Mouse (Mus musculus) heart, embryonic 11.5 days (tissue): ENCODE measurements around the gene Nat8f7. TPM values are rescaled to one million over a fixed set of nuclear protein-coding genes. Genes with fewer than 3 reads are reported as not detected.
"Not testable (repeated sequence)": the region's sequence is repeated elsewhere in the genome, so short reads cannot be mapped to it uniquely, and the experiment has no call there.

Experiments
- ATAC-seq: fragments of 200-750 bp; cut with Nextera tagmentation; replicated peaks from 2 replicates; pipeline ENCODE4 v1.8.0; 2017; ENCODE audit warnings: moderate library complexity; ENCODE audit not compliant: insufficient number of reproducible peaks, low FRiP score, low TSS enrichment
- H3K27ac ChIP-seq: fragments of 300-500 bp; sonication (generic); 2 replicates; pipeline ENCODE4 v1.5.1; 2014; ENCODE audit warnings: mild to moderate bottlenecking, low read depth, low read length
- H3K27me3 ChIP-seq: fragments of 300-500 bp; sonication (generic); 2 replicates; pipeline ENCODE4 v1.6.1; 2014; ENCODE audit warnings: mild to moderate bottlenecking, low read length, mixed read lengths; ENCODE audit not compliant: control insufficient read depth, insufficient read depth
- H3K36me3 ChIP-seq: fragments of 300-500 bp; sonication (generic); 2 replicates; pipeline ENCODE4 v1.6.1; 2014; ENCODE audit warnings: mild to moderate bottlenecking, low read length, moderate library complexity, mixed read lengths; ENCODE audit not compliant: control insufficient read depth, insufficient read depth
- H3K4me1 ChIP-seq: fragments of 300-500 bp; sonication (generic); 2 replicates; pipeline ENCODE4 v1.6.1; 2014; ENCODE audit warnings: low read length; ENCODE audit not compliant: control insufficient read depth, insufficient read depth
- H3K4me2 ChIP-seq: fragments of 300-500 bp; sonication (generic); 2 replicates; pipeline ENCODE4 v1.6.1; 2014; ENCODE audit warnings: mild to moderate bottlenecking, moderate library complexity
- H3K4me3 ChIP-seq: fragments of 300-500 bp; sonication (generic); 2 replicates; pipeline ENCODE4 v1.5.1; 2014; ENCODE audit warnings: low read depth, low read length
- H3K9ac ChIP-seq: fragments of 300-500 bp; sonication (generic); 2 replicates; pipeline ENCODE4 v1.6.1; 2014; ENCODE audit warnings: mild to moderate bottlenecking, low read depth, low read length, moderate library complexity
- H3K9me3 ChIP-seq: fragments of 300-500 bp; sonication (generic); replicated peaks from 2 replicates; pipeline ENCODE4 v1.6.1; 2016; ENCODE audit warnings: low read length; ENCODE audit not compliant: control insufficient read depth
- WGBS: fragments of 180-500 bp; shearing (Covaris S2); extraction: QIAGEN DNeasy Blood & Tissue Kit; methylation state at CpG from one replicate; pipeline ENCODE4 v1.1.7; 2014; ENCODE audit not compliant: insufficient replicate concordance; 5-methylcytosine and 5-hydroxymethylcytosine counted together
- microRNA-seq: library from miRNA; unstranded; fragments of <30 nt; microRNA quantifications from one replicate; pipeline ENCODE4, GENCODE M21; 2016; ENCODE audit warnings: borderline number of aligned reads
- polyA plus RNA-seq: library from polyadenylated mRNA; unstranded; fragments of >200 nt; fragmentation: Nextera tagmentation; extraction: Ambion mirVana; gene quantifications from 2 replicates; pipeline ENCODE4 v1.2.1, GENCODE M21; 2014

Gene Nat8f7
- polyA plus RNA-seq, result not detected in 2 replicates

DNA sequence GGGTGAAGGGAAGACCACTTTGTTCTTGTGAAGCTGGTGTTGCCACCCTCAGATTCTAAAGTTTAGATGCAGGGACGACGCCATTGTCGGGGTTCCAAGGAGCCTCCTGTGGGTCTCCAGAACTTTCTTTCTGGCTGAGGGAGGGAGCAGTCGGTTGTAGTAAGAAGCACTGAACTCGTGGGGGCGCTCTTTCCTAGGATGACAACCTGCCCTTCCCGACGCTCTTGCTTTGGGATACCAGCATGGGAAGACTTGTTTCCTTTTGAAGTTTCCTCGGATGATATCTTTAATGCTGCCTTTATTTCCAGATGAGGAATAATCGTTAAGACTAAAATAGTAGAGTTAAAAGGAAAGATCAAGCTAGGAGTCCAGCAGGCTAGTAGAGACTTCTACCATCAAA, at the start of gene Nat8f7:
TSS of gene Nat8f7 (minus strand) at position 101 of the 400 bp plus-strand sequence.
- H3K9me3 ChIP-seq, H3K4me2 ChIP-seq, H3K4me1 ChIP-seq, H3K27me3 ChIP-seq, ATAC-seq, H3K36me3 ChIP-seq, H3K4me3 ChIP-seq, H3K9ac ChIP-seq, H3K27ac ChIP-seq: not testable (repeated sequence)
- WGBS, result 71% methylated on average over 9 of the region's 10 CpGs

DNA sequence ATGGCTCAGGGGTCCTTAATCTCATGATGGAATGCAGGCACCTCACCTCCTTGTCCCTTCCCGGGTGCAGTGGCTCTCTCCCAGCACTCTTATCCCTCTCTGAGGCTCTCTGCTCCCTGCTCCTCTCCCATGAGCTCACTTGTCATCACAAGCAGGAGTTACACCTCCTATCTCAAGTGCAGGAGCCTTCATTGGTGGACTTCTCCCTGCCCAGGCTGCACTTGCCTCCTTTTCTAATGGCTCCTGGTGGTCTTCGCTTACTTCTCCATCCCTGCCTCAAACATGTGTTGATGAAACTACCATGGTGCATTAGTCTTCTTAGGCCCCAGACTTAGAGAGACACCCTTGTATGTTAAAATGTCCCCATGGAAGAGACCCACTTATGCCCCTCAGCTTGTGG, 49.7 kb upstream of the Nat8f7 start:
- not testable (repeated sequence) for H3K27me3 ChIP-seq, H3K4me3 ChIP-seq, ATAC-seq, H3K4me2 ChIP-seq, H3K9me3 ChIP-seq, H3K36me3 ChIP-seq, H3K9ac ChIP-seq, H3K27ac ChIP-seq, H3K4me1 ChIP-seq
- 43% methylated on average over 1 of the region's 2 CpGs for WGBS

DNA sequence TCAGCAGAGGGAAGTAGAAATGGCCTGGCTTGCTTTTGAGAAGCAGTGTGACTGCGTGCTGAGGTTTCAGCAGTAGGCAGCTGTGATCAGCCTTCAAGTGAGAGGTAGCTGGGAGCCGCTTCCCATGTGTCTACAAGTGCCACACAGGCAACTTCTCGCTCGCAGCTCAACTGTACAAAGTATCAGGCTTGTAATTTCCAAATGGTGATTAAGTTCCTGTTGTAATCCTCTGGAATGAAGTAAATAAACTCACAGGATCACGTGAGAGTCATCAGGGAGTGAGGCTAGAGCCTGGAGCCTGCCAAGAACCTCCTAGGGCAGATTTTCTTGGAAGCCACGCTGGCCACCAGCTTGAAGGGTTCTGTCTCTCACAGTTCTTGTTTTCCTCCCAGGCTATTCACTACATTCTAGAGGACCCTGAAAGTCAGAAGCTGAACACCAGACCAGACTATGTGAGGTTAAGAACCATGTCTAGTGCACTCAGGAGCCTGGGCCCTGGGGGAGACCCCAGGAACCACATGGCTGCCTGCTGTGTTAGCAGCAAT, 42.8 kb upstream of the Nat8f7 start:
- H3K9me3 ChIP-seq, H3K4me1 ChIP-seq, H3K4me2 ChIP-seq, H3K4me3 ChIP-seq, H3K36me3 ChIP-seq, ATAC-seq, H3K27me3 ChIP-seq, H3K27ac ChIP-seq, H3K9ac ChIP-seq: not testable (repeated sequence)
- WGBS, result 33% methylated on average over 3 of the region's 6 CpGs

DNA sequence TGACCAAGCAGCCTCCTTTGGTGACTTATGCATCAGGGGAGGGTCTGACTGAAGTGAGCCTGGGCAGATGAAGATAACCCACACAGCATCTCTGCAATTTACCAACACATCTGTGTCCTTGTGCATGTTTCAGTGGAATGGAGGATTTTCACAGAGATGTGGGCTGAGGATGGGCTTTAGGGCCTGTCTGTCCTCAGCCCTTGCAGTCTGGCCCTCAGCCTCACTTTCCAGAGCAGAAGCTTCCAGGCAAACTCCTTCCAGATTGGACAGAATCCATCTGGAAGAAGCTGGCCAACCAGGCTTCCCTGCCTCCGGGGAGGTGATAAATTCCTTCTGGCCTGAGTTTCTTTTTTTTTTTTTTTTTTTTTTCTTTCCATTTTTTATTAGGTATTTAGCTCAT, 3.4 kb downstream of the Nat8f7 start:
- H3K9me3 ChIP-seq, H3K36me3 ChIP-seq, H3K27me3 ChIP-seq, H3K4me1 ChIP-seq, H3K4me2 ChIP-seq, H3K9ac ChIP-seq, H3K27ac ChIP-seq, H3K4me3 ChIP-seq, ATAC-seq: not testable (repeated sequence)
- 88% methylated on average over 1 of the region's 1 CpGs for WGBS

DNA sequence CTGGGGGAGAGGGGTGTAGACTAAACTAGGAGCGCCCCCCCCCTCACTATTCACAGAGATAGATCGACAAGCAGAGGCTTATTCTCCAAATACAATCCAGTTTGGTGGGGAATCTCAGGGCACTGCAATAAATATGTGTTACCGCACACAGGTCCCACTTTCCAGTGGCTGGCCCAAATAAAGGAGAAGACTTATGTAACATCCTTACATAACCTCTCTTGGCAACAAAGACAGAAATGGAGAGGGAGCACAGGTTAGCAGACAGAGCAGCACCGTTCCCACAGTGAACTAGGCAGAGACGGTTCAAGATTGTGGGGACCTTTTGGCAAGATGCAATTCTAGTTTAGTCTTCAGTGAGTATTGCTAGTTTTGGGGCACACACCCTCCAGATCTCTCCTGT, 3.8 kb downstream of the Nat8f7 start:
- H3K4me3 ChIP-seq, H3K4me2 ChIP-seq, H3K9ac ChIP-seq, H3K4me1 ChIP-seq, ATAC-seq, H3K36me3 ChIP-seq, H3K9me3 ChIP-seq, H3K27me3 ChIP-seq, H3K27ac ChIP-seq: not testable (repeated sequence)
- 85% methylated on average over 3 of the region's 5 CpGs for WGBS

DNA sequence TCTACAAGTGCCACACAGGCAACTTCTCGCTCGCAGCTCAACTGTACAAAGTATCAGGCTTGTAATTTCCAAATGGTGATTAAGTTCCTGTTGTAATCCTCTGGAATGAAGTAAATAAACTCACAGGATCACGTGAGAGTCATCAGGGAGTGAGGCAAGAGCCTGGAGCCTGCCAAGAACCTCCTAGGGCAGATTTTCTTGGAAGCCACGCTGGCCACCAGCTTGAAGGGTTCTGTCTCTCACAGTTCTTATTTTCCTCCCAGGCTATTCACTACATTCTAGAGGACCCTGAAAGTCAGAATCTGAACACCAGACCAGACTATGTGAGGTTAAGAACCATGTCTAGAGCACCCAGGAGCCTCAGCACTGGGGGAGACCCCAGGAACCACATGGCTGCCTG, 11.1 kb downstream of the Nat8f7 start:
- WGBS, result 70% methylated on average over 2 of the region's 4 CpGs
- H3K36me3 ChIP-seq, H3K4me3 ChIP-seq, H3K27me3 ChIP-seq, H3K9me3 ChIP-seq, ATAC-seq, H3K4me2 ChIP-seq, H3K27ac ChIP-seq, H3K4me1 ChIP-seq, H3K9ac ChIP-seq: not testable (repeated sequence)

Small RNA genes within 50 kb of the gene (microRNA-seq; reads per million reads assigned to microRNA genes)
- not detected for gene Gm27317

Other genes with a start within 250 kb of the Nat8f7 start
- gene Fbxo41, start 210.2 kb downstream of the Nat8f7 start, polyA plus RNA-seq, result 0.06 TPM in 1 of 2 replicates, not detected in the other
- gene Egr4, start 199.6 kb downstream of the Nat8f7 start, polyA plus RNA-seq, result not detected in 2 replicates
- gene Alms1, start 125.7 kb downstream of the Nat8f7 start, polyA plus RNA-seq, result 4.3 and 4.7 TPM in 2 replicates
- 0.31 and 0.37 TPM in 2 replicates for gene Nat8f3, start 52.5 kb upstream of the Nat8f7 start, polyA plus RNA-seq
- not detected in 2 replicates for gene Nat8f6, start 107.7 kb upstream of the Nat8f7 start, polyA plus RNA-seq
- not detected in 2 replicates for gene Nat8f5, start 107.8 kb upstream of the Nat8f7 start, polyA plus RNA-seq
- gene Nat8, start 118.9 kb upstream of the Nat8f7 start, polyA plus RNA-seq, result not detected in 2 replicates
- not detected in 2 replicates for gene Nat8f2, start 156.0 kb upstream of the Nat8f7 start, polyA plus RNA-seq
- gene Nat8f4, start 191.7 kb upstream of the Nat8f7 start, polyA plus RNA-seq, result 1.6 and 2.3 TPM in 2 replicates
- gene Tprkb, start 198.7 kb upstream of the Nat8f7 start, polyA plus RNA-seq, result 21.7 and 22.8 TPM in 2 replicates
- gene Nat8f1, start 202.5 kb upstream of the Nat8f7 start, polyA plus RNA-seq, result 3.6 and 4.8 TPM in 2 replicates
- gene Dusp11, start 248.5 kb upstream of the Nat8f7 start, polyA plus RNA-seq, result 41.6 and 52.1 TPM in 2 replicates